Mouse (Mus musculus) embryonic facial prominence, embryonic 14.5 days (tissue): ENCODE data around the gene Neurl3. TPM values are rescaled to one million over a fixed set of nuclear protein-coding genes. Genes with fewer than 3 reads are reported as not detected.
A peak's percentile ranks its signal among the peaks of the same experiment; 100 is the strongest.

Experiments used
- ATAC-seq: fragments of 200-750 bp; cut with Nextera tagmentation; 2 replicates; pipeline ENCODE4 v1.8.0; 2017; ENCODE audit warnings: low read depth, moderate number of reproducible peaks, moderate TSS enrichment
- DNase-seq: peaks from one replicate; pipeline ENCODE4 v3.0.0-alpha.2; 2015; ENCODE audit warnings: low spot score
- H3K27ac ChIP-seq: fragments of 300-500 bp; sonication (generic); replicated peaks from 2 replicates; pipeline ENCODE4 v1.5.1; 2014; ENCODE audit warnings: low read depth, mild to moderate bottlenecking, low read length, moderate library complexity
- H3K27me3 ChIP-seq: fragments of 300-500 bp; sonication (generic); replicated peaks from 2 replicates; pipeline ENCODE4 v1.6.1; 2014; ENCODE audit warnings: low read length; ENCODE audit not compliant: control insufficient read depth, insufficient read depth
- H3K36me3 ChIP-seq: fragments of 300-500 bp; sonication (generic); 2 replicates; pipeline ENCODE4 v1.6.1; 2014; ENCODE audit warnings: low read length, mixed read lengths; ENCODE audit not compliant: control insufficient read depth, insufficient read depth
- H3K4me1 ChIP-seq: fragments of 300-500 bp; sonication (generic); 2 replicates; pipeline ENCODE4 v1.6.1; 2014; ENCODE audit warnings: antibody characterized with exemption, low read length; ENCODE audit not compliant: control insufficient read depth, insufficient read depth
- H3K4me2 ChIP-seq: fragments of 300-500 bp; sonication (generic); 2 replicates; pipeline ENCODE4 v1.6.1; 2014; ENCODE audit warnings: low read depth, mild to moderate bottlenecking, low read length, moderate library complexity, mixed read lengths
- H3K4me3 ChIP-seq: fragments of 300-500 bp; sonication (generic); 2 replicates; pipeline ENCODE4 v1.5.1; 2014; ENCODE audit warnings: low read depth, mild to moderate bottlenecking, low read length
- H3K9ac ChIP-seq: fragments of 300-500 bp; sonication (generic); 2 replicates; pipeline ENCODE4 v1.6.1; 2014; ENCODE audit warnings: low read depth, mild to moderate bottlenecking, low read length, moderate library complexity, mixed read lengths
- H3K9me3 ChIP-seq: fragments of 300-500 bp; sonication (generic); 2 replicates; pipeline ENCODE4 v1.6.1; 2016; ENCODE audit warnings: low read length; ENCODE audit not compliant: control insufficient read depth
- WGBS: fragments of 180-500 bp; shearing (Covaris S2); extraction: QIAGEN DNeasy Blood & Tissue Kit; methylation state at CpG from one replicate; pipeline ENCODE4 v1.1.7; 2014; 5-methylcytosine and 5-hydroxymethylcytosine counted together
- polyA plus RNA-seq: library from polyadenylated mRNA; unstranded; fragments of >200 nt; fragmentation: Nextera tagmentation; extraction: Ambion mirVana; gene quantifications from 2 replicates; pipeline ENCODE4 v1.2.1, GENCODE M21; 2014

The Neurl3 gene
- 1.8 and 2.1 TPM in 2 replicates for polyA plus RNA-seq

GRCm38 (mm10) chr1:36274455-36274854, at the start of gene Neurl3:
Gene Neurl3, minus strand, starts transcription at chr1:36274679.
- WGBS = 84% methylated on average over 5 of the region's 5 CpGs
- Histone ChIP-seq H3K27me3 (0 out of 2 replicates have a peak, but pooled peaks cover 1% of the 10 kb centered on the region), H3K27ac (no peak within 1 kb of the TSS), H3K4me2 (no peak within 1 kb of the TSS), H3K9me3 (no peaks in the 10 kb centered on the region), H3K4me3 (no peak within 1 kb of the TSS), H3K9ac (no peak within 1 kb of the TSS), H3K4me1 (no peaks in the 10 kb centered on the region), H3K36me3 (no peaks in the 10 kb centered on the region)
- ATAC-seq = no peak
- DNase-seq = no peak

- H3K36me3 ChIP-seq = peaks cover 21% of the 10 kb centered on the region
- peak; percentile 70 for ATAC-seq
- H3K9me3 ChIP-seq = no peaks in the 10 kb centered on the region
- no peak overlapping the region for H3K9ac ChIP-seq
- no peaks in the 10 kb centered on the region for H3K27me3 ChIP-seq
- no peak overlapping the region for H3K4me3 ChIP-seq
- no peak overlapping the region for H3K4me2 ChIP-seq
- DNase-seq = peak; percentile 89
- H3K27ac ChIP-seq = peak overlapping the region; percentile 52
- 45% methylated on average over 8 of the region's 8 CpGs for WGBS
- peaks cover 14% of the 10 kb centered on the region for H3K4me1 ChIP-seq
Observed at GRCm38 (mm10) chr1:36323746-36324448, 49.4 kb upstream of the Neurl3 start.

- H3K4me2 ChIP-seq = no peak overlapping the region
- H3K9ac ChIP-seq = no peak overlapping the region
- ATAC-seq (no peak), DNase-seq (no peak)
- 35% methylated on average over 9 of the region's 9 CpGs for WGBS
- no peak overlapping the region for H3K4me3 ChIP-seq
- no peaks in the 10 kb centered on the region for H3K9me3 ChIP-seq
- no peak overlapping the region; the same call in 1 of the 2 replicates for H3K27ac ChIP-seq
- peaks cover 21% of the 10 kb centered on the region for H3K36me3 ChIP-seq
- H3K4me1 ChIP-seq = peaks cover 14% of the 10 kb centered on the region
- no peaks in the 10 kb centered on the region for H3K27me3 ChIP-seq
Observed at GRCm38 (mm10) chr1:36323076-36323475, 48.6 kb upstream of the Neurl3 start.

- H3K4me3 ChIP-seq = no peak overlapping the region
- H3K27ac ChIP-seq = no peak overlapping the region
- H3K9ac ChIP-seq = no peak overlapping the region
- no peaks in the 10 kb centered on the region for H3K27me3 ChIP-seq
- H3K4me1 ChIP-seq = peaks cover 14% of the 10 kb centered on the region
- H3K36me3 ChIP-seq = peaks cover 12% of the 10 kb centered on the region
- DNase-seq = no peak
- 64% methylated on average over 11 of the region's 11 CpGs for WGBS
- no peak for ATAC-seq
- no peaks in the 10 kb centered on the region for H3K9me3 ChIP-seq
- H3K4me2 ChIP-seq = no peak overlapping the region
Observed at GRCm38 (mm10) chr1:36321829-36322573, 47.5 kb upstream of the Neurl3 start.

DNA sequence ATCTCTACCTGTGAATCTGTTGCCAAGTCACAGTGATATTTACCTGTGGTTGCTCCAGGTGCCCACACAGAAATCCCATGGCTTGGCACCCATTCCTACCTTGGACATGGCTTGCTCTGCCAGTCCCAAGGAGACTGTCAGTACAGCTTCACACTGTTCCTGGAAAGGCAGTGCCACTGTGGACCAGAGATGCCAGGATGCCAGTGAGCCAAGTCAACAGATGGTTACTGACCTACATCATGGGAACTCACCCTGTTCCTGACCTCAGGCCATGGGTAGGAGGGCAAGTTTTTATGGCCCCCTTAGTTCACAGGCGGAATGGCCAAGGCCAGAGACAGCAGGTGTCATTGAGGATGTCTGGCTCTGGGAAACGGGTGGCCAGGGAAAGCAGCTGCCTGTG, 46.7 kb upstream of the Neurl3 start:
- H3K27me3 ChIP-seq = no peaks in the 10 kb centered on the region
- no peak overlapping the region for H3K27ac ChIP-seq
- 88% methylated on average over 2 of the region's 2 CpGs for WGBS
- peaks cover 14% of the 10 kb centered on the region for H3K4me1 ChIP-seq
- DNase-seq = no peak
- H3K4me3 ChIP-seq = no peak overlapping the region
- H3K9me3 ChIP-seq = no peaks in the 10 kb centered on the region
- no peak for ATAC-seq
- H3K9ac ChIP-seq = no peak overlapping the region
- H3K4me2 ChIP-seq = no peak overlapping the region
- peaks cover 12% of the 10 kb centered on the region for H3K36me3 ChIP-seq

DNA sequence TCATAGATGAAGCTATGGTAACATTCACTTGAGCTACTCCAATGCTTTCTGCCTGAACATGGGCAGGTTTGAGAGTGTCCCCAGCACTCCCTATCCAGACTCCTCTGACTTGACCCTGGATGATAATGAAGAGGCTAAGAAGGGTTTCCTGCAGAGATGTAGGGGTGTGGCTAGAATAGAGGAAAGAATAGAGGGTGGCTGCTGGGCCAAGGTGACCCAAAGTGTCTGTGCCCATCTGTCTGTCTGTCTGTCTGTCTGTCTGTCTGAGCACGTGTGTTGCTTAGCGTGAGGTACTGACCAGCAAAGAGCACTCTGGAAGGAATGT, 41.3 kb upstream of the Neurl3 start:
- DNase-seq (no peak), ATAC-seq (no peak)
- Histone ChIP-seq H3K36me3 (peaks cover 12% of the 10 kb centered on the region), H3K27me3 (no peaks in the 10 kb centered on the region), H3K4me2 (no peak overlapping the region), H3K4me3 (no peak overlapping the region), H3K4me1 (no peaks in the 10 kb centered on the region), H3K9ac (no peak overlapping the region), H3K9me3 (no peaks in the 10 kb centered on the region), H3K27ac (no peak overlapping the region)
- WGBS = 73% methylated on average over 2 of the region's 2 CpGs

DNA sequence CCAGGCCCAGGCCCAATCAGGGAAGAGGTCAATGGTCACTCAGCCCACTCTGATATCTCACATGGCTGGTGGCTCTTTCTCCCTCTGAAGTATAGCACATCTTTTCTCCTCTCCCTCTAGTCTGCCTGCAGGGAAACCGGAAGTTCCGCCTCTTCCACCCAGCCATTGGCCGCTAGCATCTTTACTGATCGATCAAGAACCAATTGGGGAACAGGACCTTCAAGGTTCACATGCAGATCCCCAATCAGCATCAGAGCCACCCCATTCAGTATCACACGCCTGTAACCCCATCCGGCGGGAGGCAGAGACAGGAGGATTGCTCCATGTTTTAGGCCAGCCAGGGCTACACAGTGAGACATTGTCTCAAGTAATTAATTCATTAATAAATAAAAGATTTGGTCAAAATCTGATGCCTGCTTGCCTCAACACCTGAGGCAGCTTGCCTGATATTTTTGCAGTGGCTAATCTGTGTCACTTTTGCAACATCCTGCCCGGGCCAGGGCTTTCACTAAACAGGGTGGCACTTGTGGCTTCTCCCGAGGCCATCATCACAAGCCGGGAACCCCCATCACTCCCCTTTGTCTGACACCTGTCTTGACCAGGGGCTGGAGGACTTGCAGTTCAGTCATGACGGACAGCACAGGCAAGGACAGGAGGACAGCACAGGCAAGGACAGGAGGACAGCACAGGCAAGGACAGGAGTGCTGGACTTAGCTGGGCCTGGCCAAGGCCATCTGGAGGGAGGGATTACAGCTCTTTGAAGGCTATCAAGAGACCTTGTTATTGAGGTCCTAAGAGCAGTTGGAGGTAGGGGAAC, 40.7 kb upstream of the Neurl3 start:
- no peaks in the 10 kb centered on the region for H3K4me1 ChIP-seq
- ATAC-seq = no peak
- H3K27me3 ChIP-seq = no peaks in the 10 kb centered on the region
- WGBS = 89% methylated on average over 11 of the region's 11 CpGs
- no peak for DNase-seq
- H3K4me3 ChIP-seq = no peak overlapping the region
- H3K36me3 ChIP-seq = peaks cover 7% of the 10 kb centered on the region
- no peak overlapping the region for H3K4me2 ChIP-seq
- H3K9me3 ChIP-seq = no peaks in the 10 kb centered on the region
- no peak overlapping the region for H3K9ac ChIP-seq
- H3K27ac ChIP-seq = no peak overlapping the region

- Histone ChIP-seq H3K4me2 (peak overlapping the region; percentile 90), H3K36me3 (no peaks in the 10 kb centered on the region), H3K27ac (no peak overlapping the region), H3K4me1 (peaks cover 17% of the 10 kb centered on the region), H3K9ac (no peak overlapping the region), H3K9me3 (no peaks in the 10 kb centered on the region), H3K27me3 (no peaks in the 10 kb centered on the region), H3K4me3 (peak overlapping the region; percentile 4; the same call in 1 of the 2 replicates)
- DNase-seq (peak; percentile 85), ATAC-seq (peak; percentile 23; the same call in 1 of the 2 replicates)
- 5% methylated on average over 3 of the region's 3 CpGs for WGBS
Observed at GRCm38 (mm10) chr1:36309498-36309901, 35.0 kb upstream of the Neurl3 start.
